Comparison of ENCODE assay signal across 15 mouse cellular contexts in the genomic region with DNA sequence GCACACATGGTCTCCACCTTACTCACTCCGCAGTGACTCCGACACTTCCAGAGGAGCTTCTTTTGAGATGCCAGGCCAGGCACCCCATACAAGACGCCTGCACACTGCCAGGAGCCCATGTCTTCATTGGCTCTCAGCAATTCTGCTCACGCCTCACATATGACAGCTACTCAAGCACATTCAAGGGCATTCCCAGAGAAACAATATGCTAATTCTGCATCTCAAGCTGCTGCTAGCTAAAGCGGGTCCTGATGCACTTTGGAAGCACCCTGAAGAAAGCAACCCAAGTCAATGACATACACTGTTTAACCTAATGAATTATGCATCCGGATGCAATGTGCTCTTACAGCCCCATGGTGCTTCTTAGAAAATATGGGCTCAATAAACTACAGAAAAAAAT.
DNase-seq lines count a peak whose midpoint lies in the region; ATAC-seq and TF ChIP-seq lines count a peak whose summit lies in the region.
"Had no signal": no experiment of that assay in that cellular context is flagged by ENCODE, and none has a peak within 500 bp of the region (broad histone marks: within the 10 kb centered on the region; RNA-seq: fewer than 3 reads in every experiment).

No protein-coding gene starts in this region.

- WGBS in forebrain, postnatal 0 days = 57% methylated on average over 6 of the region's 6 CpGs
- WGBS in midbrain, postnatal 0 days = 72% methylated on average over 6 of the region's 6 CpGs

- no peak for ATAC-seq in cerebellum, adult (ENCODE audit: insufficient number of reproducible peaks, low FRiP score, low TSS enrichment)
- ATAC-seq in forebrain, postnatal 0 days = peak; percentile 87
- ATAC-seq in midbrain, postnatal 0 days (ENCODE audit: low FRiP score) = peak; percentile 44; the same call in 1 of the 2 replicates

- H3K9me3 ChIP-seq in forebrain, postnatal 0 days (ENCODE audit: low read length) = no peaks in the 10 kb centered on the region
- H3K9me3 ChIP-seq in midbrain, postnatal 0 days (ENCODE audit: low read length) = no peaks in the 10 kb centered on the region
- H3K9me3 ChIP-seq: embryonic facial prominence, embryonic 13.5 days; heart, embryonic 13.5 days; lung, embryonic 15.5 days had no signal

- H3K36me3 ChIP-seq in forebrain, postnatal 0 days (ENCODE audit: insufficient read depth) = no peaks in the 10 kb centered on the region
- H3K36me3 ChIP-seq in midbrain, postnatal 0 days (ENCODE audit: insufficient read depth, low read length) = no peaks in the 10 kb centered on the region
- H3K36me3 ChIP-seq: embryonic facial prominence, embryonic 13.5 days; heart, embryonic 13.5 days; lung, embryonic 15.5 days had no signal

- peak overlapping the region; percentile 63 for H3K27ac ChIP-seq in layer of hippocampus, adult 2 months
- H3K27ac ChIP-seq in forebrain, postnatal 0 days (ENCODE audit: low read depth, low read length) = no peak overlapping the region
- no peak overlapping the region for H3K27ac ChIP-seq in midbrain, postnatal 0 days (ENCODE audit: low read depth, low read length)
- H3K27ac ChIP-seq: embryonic facial prominence, embryonic 13.5 days; heart, embryonic 13.5 days; lung, embryonic 15.5 days had no signal

- no peak overlapping the region for H3K9ac ChIP-seq in forebrain, postnatal 0 days
- no peak overlapping the region for H3K9ac ChIP-seq in midbrain, postnatal 0 days (replicated peaks; ENCODE audit: low read length, poor library complexity, severe bottlenecking)
- H3K9ac ChIP-seq: embryonic facial prominence, embryonic 13.5 days; heart, embryonic 13.5 days; lung, embryonic 15.5 days had no signal

- no peak for TF ChIP-seq CTCF in layer of hippocampus, adult 2 months (conservative IDR thresholded peaks at IDR 0.05)
- no peak for TF ChIP-seq CTCF in forebrain, postnatal 0 days (IDR thresholded peaks at IDR 0.05; ENCODE audit: low read depth)
- no peak for TF ChIP-seq CTCF in midbrain, postnatal 0 days (IDR thresholded peaks at IDR 0.05)

- H3K4me3 ChIP-seq in layer of hippocampus, adult 2 months = no peak overlapping the region
- no peak overlapping the region for H3K4me3 ChIP-seq in forebrain, postnatal 0 days (ENCODE audit: low read depth, low read length)
- no peak overlapping the region for H3K4me3 ChIP-seq in midbrain, postnatal 0 days (ENCODE audit: low read depth, low read length)
- H3K4me3 ChIP-seq: embryonic facial prominence, embryonic 13.5 days; heart, embryonic 13.5 days; lung, embryonic 15.5 days had no signal

- no peak overlapping the region for H3K4me2 ChIP-seq in forebrain, postnatal 0 days (ENCODE audit: low read depth)
- no peak overlapping the region for H3K4me2 ChIP-seq in midbrain, postnatal 0 days (ENCODE audit: low read depth, low read length, poor library complexity, severe bottlenecking)
- H3K4me2 ChIP-seq: embryonic facial prominence, embryonic 13.5 days; heart, embryonic 13.5 days; lung, embryonic 15.5 days had no signal

- no peaks in the 10 kb centered on the region for H3K4me1 ChIP-seq in forebrain, postnatal 0 days (ENCODE audit: insufficient read depth)
- H3K4me1 ChIP-seq in midbrain, postnatal 0 days (ENCODE audit: insufficient read depth, low read length) = no peaks in the 10 kb centered on the region
- H3K4me1 ChIP-seq: embryonic facial prominence, embryonic 13.5 days; heart, embryonic 13.5 days; lung, embryonic 15.5 days had no signal

- peak; percentile 18 for DNase-seq in cerebellum, adult 9-11 months
- no peak for DNase-seq in layer of hippocampus, adult 2 months (ENCODE audit: low spot score in 2 of 2)
- DNase-seq in layer of hippocampus, postnatal 25 days (ENCODE audit: extremely low spot score in 1 of 2, low spot score in 1 of 2) = no peak
- DNase-seq in forebrain, postnatal 0 days = peak; percentile 37
- DNase-seq in midbrain, postnatal 0 days (ENCODE audit: low spot score) = peak; percentile 66
- DNase-seq in spleen, adult 18-20 months = no peak
- no peak for DNase-seq in adrenal gland, adult 2 months
- DNase-seq: cerebellum, postnatal 36 days; kidney, adult 8-10 months; liver; right cerebral cortex, postnatal 14 days had no signal

- H3K27me3 ChIP-seq in forebrain, postnatal 0 days (ENCODE audit: insufficient read depth, low read length) = no peaks in the 10 kb centered on the region
- no peaks in the 10 kb centered on the region for H3K27me3 ChIP-seq in midbrain, postnatal 0 days (ENCODE audit: insufficient read depth, low read length)
- H3K27me3 ChIP-seq: embryonic facial prominence, embryonic 13.5 days; heart, embryonic 13.5 days; lung, embryonic 15.5 days had no signal

Comparison
In these comparisons a context has a peak if more than half of its experiments do, and no peak if none do; other contexts are left out.
1. DNase-seq: peak in cerebellum, adult 9-11 months (single experiment), forebrain, postnatal 0 days (single experiment) and midbrain, postnatal 0 days (single experiment); none in layer of hippocampus, adult 2 months (0 of 2), layer of hippocampus, postnatal 25 days (0 of 2), spleen, adult 18-20 months (0 of 2) and adrenal gland, adult 2 months (single experiment).